Mouse (Mus musculus): ENCODE results near the gene Ces1f. TPM values are rescaled to one million over a fixed set of nuclear protein-coding genes. Genes with fewer than 3 reads are reported as not detected.

Ces1f gene
- total and polyA plus RNA-seq, 2 experiments from 2014 or later: not detected

GRCm38 (mm10) chr8:93217867-93218266 lies 61.7 kb downstream of the Ces1f start:
- TF ChIP-seq CTCF (IDR thresholded peaks at IDR 0.05; ENCODE audit: low read depth): no peak; the same call in 1 of the 2 replicates
- no peak overlapping the region for H3K4me3 ChIP-seq (ENCODE audit: low read depth, low read length)
- H3K27ac ChIP-seq (ENCODE audit: low read depth, low read length): no peak overlapping the region
- ATAC-seq: no peak
- H3K9ac ChIP-seq: no peak overlapping the region
- H3K36me3 ChIP-seq (ENCODE audit: insufficient read depth): no peaks in the 10 kb centered on the region
- H3K27me3 ChIP-seq (ENCODE audit: insufficient read depth, low read length): no peaks in the 10 kb centered on the region
- DNase-seq: no peak
- H3K4me1 ChIP-seq (ENCODE audit: insufficient read depth): no peaks in the 10 kb centered on the region
- no peaks in the 10 kb centered on the region for H3K9me3 ChIP-seq (ENCODE audit: low read length)
- WGBS: 82% methylated on average over 4 of the region's 4 CpGs
- H3K4me2 ChIP-seq (ENCODE audit: low read depth): no peak overlapping the region

DNA sequence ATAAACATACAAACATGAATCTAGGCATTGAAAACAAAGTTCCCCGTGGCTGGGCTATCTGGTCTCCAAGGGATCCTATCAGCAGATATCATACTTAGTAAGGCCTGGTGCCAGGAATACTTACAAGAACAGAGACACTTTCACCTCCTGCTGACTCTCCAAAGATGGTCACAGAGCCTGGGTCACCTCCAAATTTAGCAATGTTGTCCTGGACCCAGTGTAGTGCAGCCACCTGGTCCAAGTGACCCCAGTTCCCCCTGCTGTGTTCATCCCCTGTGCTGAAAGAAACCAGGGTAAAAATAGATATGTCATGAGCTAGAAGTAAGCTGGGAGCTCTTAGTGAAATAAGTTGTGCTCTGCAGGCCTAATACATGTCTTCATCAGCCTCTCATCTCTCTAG lies 62.2 kb downstream of the Ces1f start:
- Histone ChIP-seq H3K4me2 (ENCODE audit: low read depth) (no peak overlapping the region), H3K4me1 (ENCODE audit: insufficient read depth) (no peaks in the 10 kb centered on the region), H3K27ac (ENCODE audit: low read depth, low read length) (no peak overlapping the region), H3K27me3 (ENCODE audit: insufficient read depth, low read length) (no peaks in the 10 kb centered on the region), H3K9me3 (ENCODE audit: low read length) (no peaks in the 10 kb centered on the region), H3K9ac (no peak overlapping the region), H3K36me3 (ENCODE audit: insufficient read depth) (no peaks in the 10 kb centered on the region), H3K4me3 (ENCODE audit: low read depth, low read length) (no peak overlapping the region)
- DNase-seq: no peak
- no peak for TF ChIP-seq CTCF (IDR thresholded peaks at IDR 0.05; ENCODE audit: low read depth)
- WGBS: 76% methylated on average over 1 of the region's 1 CpGs
- ATAC-seq: no peak

DNA sequence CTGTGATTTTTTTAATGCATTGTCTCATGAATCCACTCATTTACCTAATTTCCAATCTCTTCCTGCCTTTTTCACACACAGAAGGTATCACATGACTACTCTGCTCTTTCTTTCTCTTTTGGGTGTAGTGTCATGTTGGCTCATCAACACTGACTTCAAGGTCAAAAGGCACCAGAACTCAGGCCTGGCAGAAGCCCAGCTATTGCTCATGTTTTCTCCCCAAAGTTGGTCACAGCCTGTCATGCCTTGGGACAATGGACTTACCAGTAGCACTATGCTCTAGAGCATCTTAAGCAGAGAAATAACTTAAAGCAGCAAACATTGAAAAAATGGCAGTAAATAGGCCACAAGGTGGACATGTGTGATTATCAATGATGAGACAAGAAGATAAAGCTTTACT lies 68.5 kb downstream of the Ces1f start:
- Histone ChIP-seq H3K9ac (no peak overlapping the region), H3K36me3 (ENCODE audit: insufficient read depth) (no peaks in the 10 kb centered on the region), H3K4me3 (ENCODE audit: low read depth, low read length) (no peak overlapping the region), H3K27ac (ENCODE audit: low read depth, low read length) (no peak overlapping the region), H3K4me1 (ENCODE audit: insufficient read depth) (no peaks in the 10 kb centered on the region), H3K9me3 (ENCODE audit: low read length) (no peaks in the 10 kb centered on the region), H3K27me3 (ENCODE audit: insufficient read depth, low read length) (no peaks in the 10 kb centered on the region), H3K4me2 (ENCODE audit: low read depth) (no peak overlapping the region)
- no peak for ATAC-seq
- TF ChIP-seq CTCF (IDR thresholded peaks at IDR 0.05; ENCODE audit: low read depth): no peak
- DNase-seq: no peak

Other genes starting within 250 kb of the Ces1f start
- gene Ces1a, start 231.6 kb downstream of the Ces1f start, total RNA-seq (2014; rRNA removed): not detected in 2 replicates
- gene Ces1a, start 231.6 kb downstream of the Ces1f start, polyA plus RNA-seq (2015; fragmentation: Nextera tagmentation; extraction: Ambion mirVana): not detected in 2 replicates
- not detected in 2 replicates for gene Ces1b, start 199.7 kb downstream of the Ces1f start, total RNA-seq (2014; rRNA removed)
- gene Ces1b, start 199.7 kb downstream of the Ces1f start, polyA plus RNA-seq (2015; fragmentation: Nextera tagmentation; extraction: Ambion mirVana): not detected in 2 replicates
- gene Ces1c, start 148.5 kb downstream of the Ces1f start, total RNA-seq (2014; rRNA removed): not detected in 2 replicates
- gene Ces1c, start 148.5 kb downstream of the Ces1f start, polyA plus RNA-seq (2015; fragmentation: Nextera tagmentation; extraction: Ambion mirVana): not detected in 2 replicates
- 0.15 TPM in 1 of 2 replicates, not detected in the other for gene Ces1d, start 81.9 kb downstream of the Ces1f start, total RNA-seq (2014; rRNA removed)
- gene Ces1d, start 81.9 kb downstream of the Ces1f start, polyA plus RNA-seq (2015; fragmentation: Nextera tagmentation; extraction: Ambion mirVana): 0.29 TPM in 1 of 2 replicates, not detected in the other
- gene Ces1e, start 50.1 kb downstream of the Ces1f start, total RNA-seq (2014; rRNA removed): not detected in 2 replicates
- not detected in 2 replicates for gene Ces1e, start 50.1 kb downstream of the Ces1f start, polyA plus RNA-seq (2015; fragmentation: Nextera tagmentation; extraction: Ambion mirVana)
- gene Ces1g, start 57.6 kb upstream of the Ces1f start, total RNA-seq (2014; rRNA removed): not detected in 2 replicates
- not detected in 2 replicates for gene Ces1g, start 57.6 kb upstream of the Ces1f start, polyA plus RNA-seq (2015; fragmentation: Nextera tagmentation; extraction: Ambion mirVana)
- gene Ces1h, start 100.0 kb upstream of the Ces1f start, total RNA-seq (2014; rRNA removed): not detected in 2 replicates
- not detected in 2 replicates for gene Ces1h, start 100.0 kb upstream of the Ces1f start, polyA plus RNA-seq (2015; fragmentation: Nextera tagmentation; extraction: Ambion mirVana)

All from forebrain, postnatal 0 days (tissue).